Mouse (Mus musculus) neutrophil, adult 5-6 weeks (primary cell): ENCODE measurements around the gene Ppfia1. TPM values are rescaled to one million over a fixed set of nuclear protein-coding genes. Genes with fewer than 3 reads are reported as not detected.

Source experiments
- ATAC-seq: fragments of 151-379, 151-347 bp; 2 replicates; pipeline ENCODE4 v1.8.0; 2017; ENCODE audit warnings: mild to moderate bottlenecking, moderate TSS enrichment; ENCODE audit not compliant: insufficient number of reproducible peaks, poor library complexity, low FRiP score, severe bottlenecking; ENCODE audit errors: extremely low read depth
- total RNA-seq: library from RNA; stranded (forward); fragments of 200-1000 nt; gene quantifications from 2 replicates; pipeline ENCODE4 v1.2.3, GENCODE M21; 2017

Ppfia1 gene
- total RNA-seq, 1 experiment from 2014 or later: 66.3 TPM

GRCm38 (mm10) chr7:144554123-144554472, 569 bp upstream of the Ppfia1 start:
- no peak for ATAC-seq

GRCm38 (mm10) chr7:144552274-144552673, 1.3 kb downstream of the Ppfia1 start:
- no peak for ATAC-seq

- no peak for ATAC-seq
Measured at GRCm38 (mm10) chr7:144550811-144551210, 2.7 kb downstream of the Ppfia1 start.

DNA sequence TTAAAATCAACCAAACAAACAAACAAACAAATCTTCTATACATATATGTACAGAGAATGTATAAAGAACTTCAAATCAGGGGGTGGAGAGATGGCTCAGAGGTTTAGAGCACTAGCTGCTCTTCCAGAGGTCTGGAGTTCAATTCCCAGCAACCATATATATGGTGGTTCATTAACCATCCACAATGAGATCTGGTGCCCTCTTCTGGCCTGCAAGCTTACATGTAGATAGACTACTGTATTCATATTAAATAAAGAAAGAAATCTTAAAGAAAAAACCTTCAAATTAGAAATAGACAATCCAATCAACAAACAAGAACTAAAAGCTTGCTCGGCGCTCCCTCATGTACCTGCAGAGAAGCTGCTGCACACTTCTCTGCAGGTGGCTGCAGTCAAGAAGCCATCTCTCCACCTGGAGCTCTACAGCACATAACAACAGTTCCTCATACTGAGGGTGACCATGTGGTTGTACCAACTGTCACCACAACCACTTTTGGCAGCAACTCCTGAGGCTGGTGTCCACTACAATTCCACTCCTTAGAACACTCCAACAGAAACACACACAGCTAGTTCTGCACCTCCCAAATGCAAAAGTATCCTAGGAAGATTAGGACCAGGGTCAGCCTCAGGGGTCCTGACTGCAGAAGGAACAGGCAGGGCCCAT, 3.5 kb downstream of the Ppfia1 start:
- ATAC-seq: no peak

- ATAC-seq: no peak
Measured at GRCm38 (mm10) chr7:144545231-144545630, 8.3 kb downstream of the Ppfia1 start.

- ATAC-seq: no peak
Measured at GRCm38 (mm10) chr7:144541351-144541750, 12.2 kb downstream of the Ppfia1 start.

DNA sequence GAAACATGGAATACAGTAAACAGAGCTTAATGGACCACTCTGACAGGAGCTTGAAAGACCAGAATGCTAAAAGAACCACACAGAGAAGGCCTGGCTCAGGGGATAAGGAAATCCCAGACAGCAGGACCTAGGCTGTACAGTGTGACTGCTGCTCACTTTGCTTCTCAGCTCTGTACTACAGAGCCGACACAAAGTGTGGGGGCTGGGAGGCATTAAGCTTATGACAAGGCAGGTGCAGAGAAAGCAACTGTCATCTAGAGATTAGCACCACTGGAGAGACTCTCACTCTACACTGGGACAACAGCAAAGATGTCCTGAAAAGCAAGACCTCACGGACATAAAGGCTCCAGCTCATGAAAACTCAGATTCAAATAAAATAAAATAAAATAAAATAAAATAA, 14.4 kb downstream of the Ppfia1 start:
- ATAC-seq: no peak

GRCm38 (mm10) chr7:144538030-144538644, 15.4 kb downstream of the Ppfia1 start:
- no peak for ATAC-seq

GRCm38 (mm10) chr7:144536367-144536766, 17.2 kb downstream of the Ppfia1 start:
- ATAC-seq: no peak

DNA sequence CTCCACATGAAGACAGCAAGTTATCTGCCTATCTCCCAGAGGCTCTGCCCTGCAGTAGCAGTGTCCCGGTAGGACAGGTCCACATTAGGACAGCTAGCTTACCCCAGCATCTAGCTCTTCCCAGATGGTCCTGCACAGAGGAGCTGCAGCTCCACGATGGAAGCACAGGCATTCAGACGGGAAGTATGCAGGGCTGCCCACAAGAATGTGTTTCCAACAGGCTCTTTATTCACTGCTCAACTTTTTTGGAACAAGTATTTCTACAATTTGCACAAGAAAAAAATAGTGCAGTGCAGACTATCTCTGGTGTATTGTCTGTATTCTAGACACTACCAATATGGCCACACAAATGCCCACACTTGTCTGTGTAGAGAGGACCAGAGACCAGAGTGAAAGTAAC, 18.8 kb downstream of the Ppfia1 start:
- no peak for ATAC-seq

GRCm38 (mm10) chr7:144531585-144532378, 21.7 kb downstream of the Ppfia1 start:
- no peak for ATAC-seq

DNA sequence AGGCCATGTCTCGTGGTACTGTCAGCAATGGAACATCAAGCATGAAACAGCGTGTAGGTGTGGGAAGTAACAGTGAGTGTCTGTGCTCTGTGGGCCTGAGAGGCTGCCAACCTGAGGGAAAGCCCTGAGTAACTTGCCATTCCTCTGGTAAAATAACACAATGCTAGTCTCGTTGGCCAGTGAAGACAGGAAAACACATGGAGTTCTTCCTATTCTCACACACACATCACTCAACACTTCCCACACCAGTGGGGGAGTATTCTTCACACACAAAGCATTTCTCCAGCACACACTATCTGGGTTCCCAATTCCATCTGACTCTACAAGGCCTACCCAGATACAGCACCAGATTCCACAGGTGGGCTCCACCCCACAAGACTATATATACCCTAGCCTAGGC, 23.7 kb downstream of the Ppfia1 start:
- no peak for ATAC-seq

GRCm38 (mm10) chr7:144527723-144528221, 25.8 kb downstream of the Ppfia1 start:
- ATAC-seq: no peak

- ATAC-seq: no peak
Measured at GRCm38 (mm10) chr7:144526649-144527048, 26.9 kb downstream of the Ppfia1 start.

- ATAC-seq: no peak
Measured at GRCm38 (mm10) chr7:144524427-144525191, 28.9 kb downstream of the Ppfia1 start.

- no peak for ATAC-seq
Measured at GRCm38 (mm10) chr7:144523415-144523814, 30.1 kb downstream of the Ppfia1 start.

DNA sequence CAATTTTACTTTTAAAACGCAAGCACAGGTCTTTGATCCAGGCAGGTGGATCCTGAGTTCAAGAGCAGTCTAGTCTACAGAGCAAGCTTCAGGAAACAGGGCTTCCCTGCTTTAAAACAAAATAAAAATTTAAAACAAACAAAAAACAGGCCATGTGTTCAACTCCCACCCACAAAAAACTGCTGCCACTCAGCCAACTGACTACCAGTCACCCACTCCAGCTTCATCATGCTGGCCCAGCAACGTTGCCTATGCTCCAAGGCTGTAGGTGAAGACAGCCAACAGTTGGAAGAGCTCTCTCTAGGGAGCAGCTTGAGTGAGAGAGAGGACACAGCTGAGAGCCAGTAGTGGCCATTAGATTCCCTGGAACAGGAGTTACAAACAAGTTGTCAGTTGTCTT, 31.6 kb downstream of the Ppfia1 start:
- no peak for ATAC-seq

GRCm38 (mm10) chr7:144519852-144520251, 33.7 kb downstream of the Ppfia1 start:
- ATAC-seq: no peak

DNA sequence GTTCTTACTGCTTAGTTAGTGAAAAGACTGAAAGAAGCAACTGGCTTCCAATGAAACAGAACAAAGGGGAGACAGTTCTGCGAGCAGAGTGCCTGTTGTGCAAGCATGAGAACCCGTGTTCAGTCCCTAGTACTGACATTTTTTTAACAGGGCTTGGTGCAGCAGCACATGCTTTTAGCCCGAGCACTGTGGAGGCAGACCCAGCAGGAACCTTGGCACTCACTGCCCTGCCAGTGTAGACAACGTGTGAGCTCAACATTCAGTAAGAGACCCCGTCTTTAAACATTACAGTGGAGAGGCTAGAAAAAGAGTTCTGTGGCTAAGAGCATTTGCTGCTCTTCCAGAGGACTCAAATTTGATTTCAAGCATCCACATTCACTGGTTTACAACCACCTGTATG, 36.8 kb downstream of the Ppfia1 start:
- no peak for ATAC-seq
